Mouse (Mus musculus) brown adipose tissue, adult 24 weeks (tissue): Measurements from ENCODE around the gene H13. TPM values are rescaled to one million over a fixed set of nuclear protein-coding genes. Genes with fewer than 3 reads are reported as not detected.
"Not testable (repeated sequence)": the region's sequence is repeated elsewhere in the genome, so short reads cannot be mapped to it uniquely, and the experiment has no call there.

Experiments
- H3K27ac ChIP-seq: fragments of 200-500 bp; replicated peaks from 2 replicates; pipeline ENCODE4 v1.5.1; 2012; ENCODE audit warnings: low read depth, mild to moderate bottlenecking, low read length
- H3K4me1 ChIP-seq: fragments of 200-500 bp; 2 replicates; pipeline ENCODE4 v1.6.1; 2012; ENCODE audit warnings: low read length, mixed read lengths; ENCODE audit not compliant: control insufficient read depth, insufficient read depth, insufficient read length
- H3K4me3 ChIP-seq: fragments of 200-500 bp; 2 replicates; pipeline ENCODE4 v1.5.1; 2012; ENCODE audit warnings: low read depth, mild to moderate bottlenecking, low read length, moderate library complexity; ENCODE audit not compliant: insufficient read depth
- polyA plus RNA-seq: library from polyadenylated mRNA; stranded (reverse); fragments of >200 nt; gene quantifications from 2 replicates; pipeline ENCODE4 v1.2.4, GENCODE M21; 2012; ENCODE audit not compliant: missing spikeins, insufficient read depth, insufficient read length

The H13 gene
- polyA plus RNA-seq, 1 experiment = 54.9 TPM

- Histone ChIP-seq H3K4me3 (no peak overlapping the region), H3K4me1 (no peaks in the 10 kb centered on the region), H3K27ac (peak overlapping the region; percentile 62)
Observed at GRCm38 (mm10) chr2:152638865-152639264, 30.4 kb upstream of the H13 start.

DNA sequence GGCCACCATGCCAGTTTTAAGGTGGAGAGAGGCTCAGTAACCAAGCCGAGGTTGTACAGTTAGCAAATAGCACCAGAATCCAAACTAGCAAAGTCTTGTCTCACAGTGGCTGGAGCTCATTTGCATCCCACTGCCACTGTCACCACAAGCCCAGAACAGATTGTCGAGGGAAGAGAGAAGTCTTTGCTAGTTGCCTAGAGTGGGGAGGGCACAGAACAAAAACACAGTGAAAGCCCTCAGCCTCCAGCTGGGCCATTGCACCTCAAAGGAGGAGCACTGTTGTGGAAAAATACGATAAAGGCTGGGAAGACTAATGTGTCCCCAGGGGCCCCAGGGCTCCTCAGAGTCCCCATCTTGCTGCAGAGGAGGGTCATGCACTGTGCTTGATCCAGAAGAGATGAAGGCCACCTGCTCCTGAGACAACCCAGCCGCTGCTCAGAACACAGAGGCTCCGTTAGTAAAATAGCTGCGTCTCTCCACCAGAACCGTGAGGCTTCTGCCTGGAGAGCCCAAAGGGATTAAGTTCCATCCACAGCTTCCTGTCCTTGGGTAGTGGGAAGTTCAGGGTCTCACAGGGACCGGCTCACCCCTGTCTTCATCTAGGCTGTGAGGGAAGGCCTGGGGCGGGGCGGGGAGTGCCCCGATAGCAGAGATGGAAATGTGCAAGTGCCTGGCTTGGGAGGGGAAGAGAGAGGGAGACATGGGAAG lies 29.7 kb upstream of the H13 start:
- H3K27ac ChIP-seq = peak overlapping the region; percentile 62

GRCm38 (mm10) chr2:152652901-152653620 lies 16.2 kb upstream of the H13 start:
- no peaks in the 10 kb centered on the region for H3K4me1 ChIP-seq
- H3K4me3 ChIP-seq = no peak overlapping the region
- peak overlapping the region; percentile 32 for H3K27ac ChIP-seq

More for the DNA sequence above, 29.7 kb upstream of the H13 start:
- Histone ChIP-seq H3K4me1 (no peaks in the 10 kb centered on the region), H3K4me3 (no peak overlapping the region)

GRCm38 (mm10) chr2:152653874-152654715 lies 15.2 kb upstream of the H13 start:
- Histone ChIP-seq H3K4me3 (no peak overlapping the region), H3K4me1 (no peaks in the 10 kb centered on the region), H3K27ac (peak overlapping the region; percentile 42)

DNA sequence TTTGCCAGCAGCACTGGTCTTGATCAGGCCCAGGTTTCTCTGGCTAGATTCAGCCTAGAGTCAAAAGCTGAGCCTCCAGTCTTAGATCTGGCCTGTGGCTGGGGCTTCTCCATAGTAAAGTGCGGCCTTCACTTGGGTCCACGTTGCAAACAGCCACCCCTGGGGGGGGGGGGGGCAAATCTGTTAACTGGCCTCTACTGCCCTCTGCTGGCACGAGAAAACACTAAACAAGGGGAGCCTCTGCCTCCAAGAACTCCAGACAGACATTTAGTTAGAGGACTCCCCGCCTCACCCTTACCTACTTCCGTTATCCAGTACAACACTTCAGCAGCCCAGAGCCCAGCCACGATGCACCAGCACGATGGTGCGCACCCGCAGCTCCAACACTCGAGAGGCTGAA lies 11.9 kb upstream of the H13 start:
- Histone ChIP-seq H3K4me3 (no peak overlapping the region), H3K4me1 (no peaks in the 10 kb centered on the region), H3K27ac (no peak overlapping the region)

GRCm38 (mm10) chr2:152661163-152661562 lies 8.1 kb upstream of the H13 start:
- H3K4me1 ChIP-seq = no peaks in the 10 kb centered on the region
- no peak overlapping the region for H3K4me3 ChIP-seq
- H3K27ac ChIP-seq = no peak overlapping the region

DNA sequence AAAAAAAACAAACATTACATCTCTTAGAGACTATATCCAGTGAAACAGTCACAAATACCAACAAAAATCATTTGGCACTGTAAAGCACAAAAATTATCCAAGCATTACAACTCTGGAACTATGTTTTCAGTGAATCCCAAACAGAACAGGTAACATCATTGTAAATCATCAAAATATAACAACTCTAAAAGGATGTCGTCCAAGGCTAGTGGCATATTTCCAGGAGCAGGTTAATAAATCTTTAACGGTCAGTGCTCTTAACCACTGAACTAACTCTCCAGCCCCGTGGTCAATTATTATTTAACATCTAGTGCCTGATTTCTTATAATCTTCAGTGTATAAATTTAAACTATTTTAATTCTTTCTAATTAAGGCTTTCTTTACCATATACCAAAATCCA lies 3.1 kb upstream of the H13 start:
- not testable (repeated sequence) for H3K4me1 ChIP-seq, H3K4me3 ChIP-seq, H3K27ac ChIP-seq

GRCm38 (mm10) chr2:152669639-152670484 lies 601 bp downstream of the H13 start:
- Histone ChIP-seq H3K4me1 (peaks cover 22% of the 10 kb centered on the region), H3K27ac (peak overlapping the region; percentile 88), H3K4me3 (peak overlapping the region; percentile 89)

DNA sequence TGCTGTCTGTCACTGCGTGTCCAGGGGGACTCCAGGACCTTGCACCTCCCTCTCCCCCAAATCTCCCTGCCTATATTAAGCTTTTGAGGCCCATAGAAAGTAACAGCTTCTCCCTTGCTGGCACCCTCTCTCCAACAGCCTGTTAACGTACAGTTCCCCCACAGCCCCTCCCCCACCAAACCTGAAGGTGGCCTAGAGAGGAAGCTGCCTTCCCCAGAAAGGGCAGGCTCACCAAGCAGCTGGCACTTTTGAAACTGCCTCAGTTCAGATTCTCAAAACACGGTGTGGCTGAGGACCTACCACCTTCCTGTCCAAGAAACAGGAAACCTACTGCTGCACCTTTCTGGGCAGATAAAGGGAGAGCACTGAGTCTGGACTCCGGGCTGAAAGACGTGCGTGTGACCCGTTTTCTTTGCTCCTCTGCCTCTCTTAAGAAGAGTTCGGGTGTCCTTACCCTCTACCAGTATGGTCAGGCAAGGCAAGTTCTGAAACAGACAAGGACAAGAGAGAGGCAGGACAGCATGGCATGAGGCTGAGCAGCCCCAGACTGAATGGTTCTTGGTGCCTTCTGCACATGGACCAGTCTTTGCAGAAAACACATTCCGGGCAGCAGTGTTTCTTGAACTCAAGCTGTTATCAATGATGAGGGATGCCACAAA lies 1.9 kb downstream of the H13 start:
- Histone ChIP-seq H3K4me3 (peak overlapping the region; percentile 89), H3K4me1 (peaks cover 22% of the 10 kb centered on the region), H3K27ac (peak overlapping the region; percentile 54; the same call in 1 of the 2 replicates)

DNA sequence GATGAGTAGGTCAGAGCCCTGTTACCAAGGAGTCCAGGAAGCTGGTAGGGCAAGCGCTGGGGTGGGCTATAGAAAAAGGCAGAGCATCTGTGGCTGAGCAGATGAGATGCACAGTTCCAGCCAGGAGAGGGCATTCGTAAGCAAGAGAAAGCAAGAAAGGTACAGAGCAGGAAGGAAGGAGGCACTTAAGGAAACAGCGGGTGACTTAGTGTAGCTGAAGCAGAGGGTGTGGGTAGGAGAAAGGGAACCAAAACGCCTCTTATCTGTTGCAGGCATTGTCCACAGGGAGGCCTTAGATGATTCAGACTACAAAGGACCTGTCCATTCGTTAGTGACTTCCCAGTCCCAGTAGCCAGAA lies 2.4 kb downstream of the H13 start:
- Histone ChIP-seq H3K27ac (no peak overlapping the region), H3K4me3 (0 out of 2 replicates have a peak overlapping the region, but pooled peaks have one; percentile 3), H3K4me1 (peaks cover 22% of the 10 kb centered on the region)

DNA sequence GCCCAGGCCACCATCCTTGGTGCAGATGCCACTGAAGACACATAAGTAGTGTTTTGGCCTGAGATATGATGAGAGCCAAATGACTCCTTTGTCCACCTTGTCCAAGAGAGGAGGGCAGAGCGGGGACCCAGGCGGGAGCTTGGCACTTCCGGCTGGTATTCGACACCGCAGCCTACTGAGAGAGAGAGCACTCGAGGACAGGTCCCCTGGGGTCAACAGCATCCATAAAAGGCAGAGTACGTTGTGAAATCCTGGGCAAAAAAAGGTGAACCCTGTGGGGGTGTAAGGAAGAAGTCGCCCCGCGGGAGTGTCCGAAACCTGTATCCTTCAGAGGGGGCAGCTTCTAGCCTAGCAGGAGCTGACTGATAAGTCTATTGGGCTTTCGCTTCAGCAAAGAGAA lies 2.9 kb downstream of the H13 start:
- H3K4me1 ChIP-seq = peaks cover 22% of the 10 kb centered on the region
- H3K4me3 ChIP-seq = 0 out of 2 replicates have a peak overlapping the region, but pooled peaks have one; percentile 3
- no peak overlapping the region for H3K27ac ChIP-seq

- Histone ChIP-seq H3K4me3 (no peak overlapping the region), H3K4me1 (peaks cover 22% of the 10 kb centered on the region), H3K27ac (no peak overlapping the region)
Observed at GRCm38 (mm10) chr2:152674148-152674547, 4.9 kb downstream of the H13 start.

DNA sequence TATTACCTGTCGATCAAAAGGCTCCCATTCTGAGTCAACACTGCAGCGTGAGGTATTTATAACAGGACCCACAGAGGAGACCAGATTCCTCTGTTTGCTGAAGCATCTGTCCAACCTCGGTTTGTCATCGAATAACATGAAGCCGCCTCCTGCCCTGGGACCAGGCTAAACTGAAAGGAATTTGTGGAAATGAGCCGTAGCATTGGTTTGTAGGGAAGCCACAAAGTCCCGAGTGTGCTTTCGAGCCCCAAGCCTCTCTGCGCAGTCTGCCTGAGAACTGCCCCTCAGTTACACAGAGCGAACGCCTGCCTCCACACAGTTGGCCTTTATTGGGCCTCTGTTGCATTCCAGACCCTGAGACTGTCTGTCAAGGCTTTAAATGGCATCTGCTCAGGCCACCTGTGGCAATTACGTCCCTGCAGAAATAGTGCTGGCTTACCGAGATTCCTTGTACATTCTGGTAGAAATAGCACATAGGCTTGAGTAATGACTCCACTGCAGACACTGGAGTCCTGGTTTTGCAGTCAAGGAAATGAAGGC lies 6.1 kb downstream of the H13 start:
- Histone ChIP-seq H3K4me1 (peaks cover 22% of the 10 kb centered on the region), H3K4me3 (no peak overlapping the region), H3K27ac (no peak overlapping the region)

DNA sequence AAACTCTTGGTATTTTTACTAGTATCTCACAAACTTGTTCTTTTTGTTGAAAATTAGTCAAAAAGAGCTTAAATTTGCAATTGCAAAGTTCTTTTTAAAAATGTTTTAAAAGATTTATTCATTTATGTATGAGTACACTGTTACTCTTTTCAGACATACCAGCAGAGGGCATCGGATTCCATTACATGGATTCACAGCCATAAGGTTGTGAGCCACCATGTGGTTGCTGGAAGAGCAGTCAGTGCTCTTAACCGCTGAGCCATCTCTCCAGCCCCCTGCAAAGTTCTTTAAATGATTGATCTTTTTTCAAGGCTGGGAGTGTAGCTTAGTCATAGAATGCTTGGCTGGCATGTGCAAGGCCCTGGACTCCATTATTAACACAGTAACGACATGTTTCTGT lies 9.0 kb downstream of the H13 start:
- no peak overlapping the region for H3K4me3 ChIP-seq
- H3K4me1 ChIP-seq = peaks cover 3% of the 10 kb centered on the region; the same call in 1 of the 2 replicates
- H3K27ac ChIP-seq = no peak overlapping the region
